Mouse (Mus musculus): Measurements from ENCODE around the gene Itgb3bp. TPM values are rescaled to one million over a fixed set of nuclear protein-coding genes. Genes with fewer than 3 reads are reported as not detected.

Itgb3bp gene
- 1 to 10 TPM; 6.1 to 6.6 TPM for total RNA-seq (2021)

DNA sequence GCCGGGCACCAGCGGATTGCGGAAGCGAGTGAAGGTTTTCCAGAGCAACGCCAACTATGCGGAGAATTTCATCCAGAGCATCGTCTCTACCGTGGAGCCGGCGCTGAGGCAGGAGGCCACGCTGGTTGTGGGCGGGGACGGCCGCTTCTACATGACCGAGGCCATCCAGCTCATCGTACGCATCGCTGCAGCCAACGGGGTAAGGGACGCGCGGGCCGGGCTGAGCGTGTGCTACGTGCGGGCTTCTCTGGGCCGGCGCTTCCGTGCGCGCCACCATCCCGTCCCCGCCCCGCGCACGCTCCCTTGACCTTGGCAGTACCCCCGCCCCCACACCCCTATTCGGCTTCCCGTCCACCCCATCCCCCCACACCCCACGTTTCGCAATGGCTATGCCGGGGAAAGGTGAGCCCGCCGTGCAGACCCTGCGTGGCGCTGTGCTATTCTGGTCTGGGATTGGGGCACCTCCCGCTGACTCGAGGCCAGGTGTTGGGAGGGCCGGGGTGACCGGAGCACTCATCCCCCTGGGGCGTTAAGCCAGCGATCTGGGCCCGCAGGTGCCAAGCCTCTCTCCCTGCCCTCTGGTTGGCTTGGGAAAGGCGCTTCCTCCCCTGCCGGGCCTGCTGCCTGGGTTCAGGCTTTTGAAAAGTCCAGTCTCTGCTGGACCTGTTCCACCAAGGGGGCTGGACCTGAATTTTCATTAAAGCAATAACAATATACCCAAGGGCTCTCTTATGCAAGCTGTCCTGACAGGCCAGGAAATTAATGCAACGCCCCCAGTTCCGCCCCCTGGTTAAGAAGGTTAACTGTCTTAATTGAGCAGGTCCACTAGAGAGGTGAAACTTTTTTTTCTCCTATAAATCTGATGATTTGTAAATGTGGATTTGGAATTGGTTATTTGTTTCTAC is at the start of gene Itgb3bp:
Gene Itgb3bp, minus strand, starts transcription at position 201 of the 905 bp plus-strand sequence.
- peak; percentile 69 for DNase-seq (ENCODE audit: low spot score)
- intact Hi-C loops (cut with DNase I), result no loop called here

DNA sequence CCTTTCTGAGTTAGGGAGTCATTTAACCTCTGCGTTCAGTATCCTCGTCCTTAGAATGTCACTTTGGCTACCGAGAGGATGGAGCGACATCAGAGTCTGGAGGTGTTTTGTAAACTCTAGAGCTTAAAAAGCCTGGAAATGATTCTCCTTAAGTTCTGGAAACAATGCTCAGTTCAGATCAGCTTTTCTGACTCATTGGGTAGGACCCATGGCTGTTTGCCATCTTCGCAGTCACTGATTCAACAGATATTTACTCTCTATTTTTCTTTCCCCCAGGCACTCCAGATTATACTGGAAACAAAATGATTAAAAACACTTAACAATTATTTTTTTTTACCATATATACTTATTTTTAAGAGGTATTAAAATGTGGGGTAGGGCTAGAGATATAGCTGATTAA is 49.7 kb upstream of the Itgb3bp start:
- DNase-seq (ENCODE audit: low spot score), result no peak
- intact Hi-C loops (cut with DNase I), result no loop called here

DNA sequence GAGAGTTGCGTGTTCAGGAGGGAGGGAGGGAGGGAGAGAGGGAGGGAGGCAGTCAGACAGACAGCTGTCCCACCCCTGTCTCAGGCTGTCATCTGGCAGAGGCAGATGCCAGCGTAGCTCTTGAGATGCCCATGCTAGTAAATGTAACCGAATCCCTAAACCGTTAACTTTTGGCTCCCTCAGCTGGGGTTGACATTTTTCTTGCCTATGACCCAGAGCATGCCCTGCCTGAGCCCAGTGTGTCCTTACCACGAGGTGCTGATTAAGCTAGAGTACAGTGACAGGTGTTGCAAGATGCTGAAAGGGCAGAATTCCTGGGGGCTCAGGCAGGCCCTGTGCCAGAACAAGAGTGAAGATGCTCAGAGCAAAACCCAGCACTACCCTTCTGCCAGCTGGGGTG is 44.8 kb upstream of the Itgb3bp start:
- intact Hi-C loops (cut with DNase I), result no loop called here
- DNase-seq (ENCODE audit: low spot score), result no peak

DNA sequence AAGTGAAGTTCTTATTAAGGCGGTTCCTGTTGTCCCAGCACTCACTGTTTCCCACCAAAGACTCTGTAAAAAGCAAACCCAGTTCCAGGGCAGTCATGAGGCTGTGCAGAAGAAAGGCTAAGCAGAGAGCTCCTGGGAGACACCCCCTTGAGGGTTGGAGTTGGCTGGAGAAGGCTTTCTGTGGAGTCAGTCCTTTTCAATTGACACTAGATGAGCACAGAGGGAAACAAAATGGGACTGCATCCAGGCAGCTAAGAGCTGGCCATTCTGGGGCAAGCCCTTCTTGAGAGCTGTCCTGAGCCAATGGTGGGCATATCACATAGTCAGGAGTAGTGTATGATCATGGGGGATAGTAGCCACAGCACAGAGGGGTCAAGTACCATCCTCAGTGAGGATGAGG is 44.3 kb upstream of the Itgb3bp start:
- no peak for DNase-seq (ENCODE audit: low spot score)
- intact Hi-C loops (cut with DNase I), result no loop called here

DNA sequence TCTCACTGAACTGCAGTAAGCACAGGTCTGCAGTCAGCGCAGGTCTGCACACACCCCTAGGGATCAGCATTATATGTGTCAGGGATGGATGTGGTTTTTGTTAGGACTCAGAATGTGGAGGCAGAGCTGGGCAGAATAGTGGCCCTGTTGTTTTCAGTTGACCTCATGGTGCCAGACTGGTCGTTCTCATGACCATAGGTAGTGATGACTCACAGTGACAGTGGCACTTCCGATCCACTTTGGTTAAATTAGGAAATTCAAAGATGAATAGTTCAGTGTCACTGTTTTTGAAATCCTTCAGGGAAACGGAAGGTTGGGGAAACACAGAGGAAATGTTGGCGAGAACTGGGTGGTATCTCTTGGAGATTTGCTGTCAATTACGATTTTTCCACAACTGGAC is 43.3 kb upstream of the Itgb3bp start:
- no peak for DNase-seq (ENCODE audit: low spot score)
- intact Hi-C loops (cut with DNase I), result no loop called here

DNA sequence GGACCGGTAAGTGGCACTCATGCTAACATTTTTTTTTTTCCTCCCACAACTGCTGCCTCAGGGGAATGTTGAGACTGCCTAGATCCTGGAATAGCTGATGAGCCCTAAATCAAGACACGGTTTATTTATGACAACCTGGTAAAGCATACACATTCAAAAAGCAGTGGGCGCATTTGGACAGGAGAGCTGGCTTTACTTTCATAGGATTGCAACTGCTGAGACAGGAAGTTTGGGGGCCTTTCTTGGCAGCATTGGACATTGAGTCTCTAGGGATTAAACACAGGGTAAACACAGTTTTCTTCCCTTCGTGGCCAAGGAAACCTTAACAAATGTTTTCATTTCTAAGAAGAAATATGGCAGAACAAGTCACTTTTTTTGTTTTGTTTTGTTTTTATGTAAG is 40.5 kb upstream of the Itgb3bp start:
- intact Hi-C loops (cut with DNase I), result no loop called here
- no peak for DNase-seq (ENCODE audit: low spot score)

DNA sequence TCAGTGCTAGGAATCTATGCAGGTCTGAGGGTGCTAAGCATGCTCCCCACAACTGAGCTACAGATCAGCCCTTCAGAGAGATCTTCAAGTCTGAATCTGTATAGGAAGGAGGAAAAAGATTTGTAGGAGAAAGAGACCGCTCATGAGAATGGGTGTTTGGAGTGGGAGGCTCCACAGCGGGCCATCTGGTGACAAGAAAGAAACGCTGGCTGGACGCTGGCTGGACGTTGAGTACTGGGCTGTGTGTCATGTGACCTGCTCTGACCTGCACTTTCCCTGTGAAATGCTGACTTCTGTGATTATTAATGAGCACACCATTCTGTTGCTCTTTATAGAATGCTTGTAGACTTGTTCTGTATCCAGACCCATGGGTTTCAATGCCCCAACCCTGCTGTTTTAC is 39.7 kb upstream of the Itgb3bp start:
- intact Hi-C loops (cut with DNase I), result no loop called here
- DNase-seq (ENCODE audit: low spot score), result peak; percentile 36

DNA sequence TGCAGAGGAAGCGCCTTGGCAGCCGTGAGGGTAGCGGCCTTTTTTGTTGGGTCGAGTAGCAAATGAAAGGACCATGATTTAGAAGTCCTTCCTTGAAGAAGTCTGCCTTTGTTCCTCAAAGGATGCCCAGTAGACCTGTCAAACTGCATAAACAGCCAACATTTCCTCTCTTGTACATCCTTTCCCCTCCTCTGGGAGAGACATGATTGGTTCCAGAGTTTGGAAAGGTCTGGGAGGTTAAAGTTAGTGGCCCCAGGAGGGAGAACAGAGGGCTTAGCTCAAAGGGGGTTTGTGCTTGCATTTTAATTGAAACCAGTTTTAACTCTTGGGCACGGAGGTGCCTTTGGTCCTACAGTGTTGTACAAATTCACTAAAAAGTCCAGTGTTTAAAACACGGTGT is 36.9 kb upstream of the Itgb3bp start:
- intact Hi-C loops (cut with DNase I), result no loop called here
- no peak for DNase-seq (ENCODE audit: low spot score)

DNA sequence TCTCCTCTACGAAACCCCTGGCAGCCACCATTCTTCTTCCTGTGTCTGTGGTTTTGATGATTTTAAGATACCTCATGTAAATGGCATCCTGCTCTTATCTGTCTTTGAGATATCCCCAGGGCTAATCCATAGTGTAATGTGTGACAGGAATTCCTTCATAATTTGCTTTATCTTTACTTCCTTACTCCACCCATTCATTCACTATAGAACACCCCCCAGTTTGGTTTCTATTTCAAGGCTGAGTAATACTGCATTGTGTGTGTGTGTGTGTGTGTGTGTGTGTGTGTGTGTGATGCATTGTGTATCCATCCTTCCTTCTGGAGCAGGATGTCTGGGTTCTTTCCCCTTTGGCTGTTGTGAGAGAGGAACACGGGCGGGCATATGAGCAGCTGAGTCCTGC is 29.7 kb upstream of the Itgb3bp start:
- DNase-seq (ENCODE audit: low spot score), result no peak
- intact Hi-C loops (cut with DNase I), result no loop called here

DNA sequence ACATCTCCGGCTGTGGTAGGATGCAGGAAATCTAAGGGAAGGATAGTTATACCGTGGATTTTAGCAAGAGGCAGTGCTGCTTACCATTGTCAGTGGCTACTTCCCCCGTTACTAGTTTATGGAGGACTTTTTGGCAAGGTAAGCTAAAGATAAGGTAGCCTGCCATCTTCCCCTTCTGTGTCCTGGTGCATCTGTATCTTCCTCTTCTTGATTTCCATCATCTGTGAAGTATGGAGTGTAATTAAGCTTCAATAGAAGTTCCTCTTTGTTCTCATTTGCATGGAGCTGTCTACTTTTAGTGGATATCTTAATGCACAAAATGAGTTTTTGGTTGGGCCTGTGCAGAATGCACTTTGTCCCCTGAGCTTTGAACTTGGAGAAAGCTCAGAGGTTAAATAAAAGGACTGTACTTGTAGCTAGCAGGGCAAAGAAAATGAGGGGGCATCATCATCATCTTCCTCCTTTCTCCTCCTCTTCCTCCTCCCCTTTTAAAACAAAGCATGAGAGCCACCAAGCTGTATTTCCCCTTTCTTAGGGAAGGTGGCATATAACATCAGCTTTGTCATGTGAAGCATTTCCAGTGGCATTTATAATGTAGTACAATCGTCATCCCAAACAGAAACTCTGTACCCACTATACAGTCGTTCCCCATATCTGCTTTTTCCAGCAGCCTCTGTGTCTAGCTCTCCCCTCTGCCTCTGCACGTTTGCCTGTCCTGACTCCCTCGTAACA is 28.6 kb upstream of the Itgb3bp start:
- DNase-seq (ENCODE audit: low spot score), result no peak
- intact Hi-C loops (cut with DNase I), result no loop called here

DNA sequence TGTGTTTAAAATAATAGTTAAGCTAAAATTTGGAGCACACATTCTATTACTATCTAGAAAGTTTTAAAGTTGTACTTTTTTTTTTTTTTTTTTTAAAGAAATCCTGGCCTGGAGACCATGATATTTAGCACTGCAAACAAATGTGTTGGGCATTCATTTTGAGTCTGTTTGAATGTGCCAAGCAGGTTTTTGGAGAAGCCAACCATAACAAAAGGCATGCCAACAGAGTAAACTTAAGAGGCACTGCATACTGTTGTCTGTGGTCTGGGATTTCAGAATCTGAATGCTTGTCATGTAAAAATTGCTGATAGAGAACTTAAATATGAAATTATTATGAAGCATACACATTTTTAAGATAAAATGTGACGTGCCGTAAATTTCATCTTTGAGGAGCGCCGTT is 27.6 kb upstream of the Itgb3bp start:
- no peak for DNase-seq (ENCODE audit: low spot score)

DNA sequence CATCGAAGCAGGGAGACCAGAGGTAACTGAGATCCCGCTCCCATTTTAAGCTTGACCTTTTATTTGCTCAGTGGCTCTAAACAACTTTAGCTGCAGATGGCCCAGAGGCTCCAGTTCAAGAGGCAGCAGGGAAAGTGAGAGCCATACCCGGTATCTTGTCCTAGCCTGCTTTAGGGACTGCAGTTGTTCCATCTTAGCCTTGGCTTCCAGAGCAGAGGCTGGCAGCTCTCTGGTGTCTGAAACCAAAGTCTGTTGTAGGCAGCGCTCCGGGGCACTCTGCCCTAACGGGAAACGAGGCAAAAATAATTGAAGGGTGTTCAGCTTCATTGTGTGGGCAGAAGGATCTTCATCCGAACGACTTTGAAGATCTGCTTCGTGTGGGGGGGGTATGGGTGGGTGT is 25.8 kb upstream of the Itgb3bp start:
- no peak for DNase-seq (ENCODE audit: low spot score)
- intact Hi-C loops (cut with DNase I), result no loop called here

More for the DNA sequence above, 27.6 kb upstream of the Itgb3bp start:
- intact Hi-C loops (cut with DNase I), result no loop called here

DNA sequence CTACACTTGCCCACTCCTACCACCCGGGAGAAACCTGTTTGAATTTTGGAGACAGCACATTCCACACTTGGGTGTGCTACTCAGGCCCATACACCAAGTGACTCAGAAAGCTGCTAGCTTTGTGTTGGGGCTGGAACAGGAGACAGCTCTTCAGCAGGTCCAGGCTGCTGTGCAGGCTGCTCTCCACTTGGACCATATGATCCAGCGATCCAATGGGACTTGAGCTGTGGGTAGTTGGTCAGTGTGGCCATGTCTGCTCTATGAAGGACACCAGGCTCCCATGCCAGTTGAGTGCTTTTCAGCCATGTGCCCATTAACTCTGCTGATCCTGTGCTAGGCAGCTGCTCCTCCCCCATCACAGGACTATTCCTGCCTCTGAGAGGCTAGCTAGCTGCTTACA is 24.3 kb upstream of the Itgb3bp start:
- DNase-seq (ENCODE audit: low spot score), result no peak
- intact Hi-C loops (cut with DNase I), result no loop called here

DNA sequence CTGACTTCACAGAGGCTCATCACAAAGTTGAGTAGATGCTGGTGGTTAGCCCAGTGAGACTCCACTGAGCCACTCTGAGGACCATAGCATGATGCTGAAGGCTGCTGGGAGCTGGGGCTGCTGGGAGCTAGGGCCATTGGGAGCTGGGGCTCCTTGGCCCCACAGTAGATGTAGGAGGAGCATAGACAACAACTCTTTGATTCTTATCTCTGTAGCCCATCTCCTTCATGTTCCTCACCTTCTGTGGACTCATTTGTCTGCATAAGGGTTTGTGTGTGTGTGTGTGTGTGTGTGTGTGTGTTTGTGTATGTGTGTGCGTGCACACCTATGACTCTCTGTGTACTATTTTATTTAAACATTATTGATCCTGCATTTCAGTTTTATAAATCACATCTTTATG is 18.3 kb upstream of the Itgb3bp start:
- intact Hi-C loops (cut with DNase I), result loop anchor here (5.0 to 10.0 kb wide), 2 partner anchors 57 to 459 kb away; no protein-coding TSS in a partner anchor
- DNase-seq (ENCODE audit: low spot score), result no peak

DNA sequence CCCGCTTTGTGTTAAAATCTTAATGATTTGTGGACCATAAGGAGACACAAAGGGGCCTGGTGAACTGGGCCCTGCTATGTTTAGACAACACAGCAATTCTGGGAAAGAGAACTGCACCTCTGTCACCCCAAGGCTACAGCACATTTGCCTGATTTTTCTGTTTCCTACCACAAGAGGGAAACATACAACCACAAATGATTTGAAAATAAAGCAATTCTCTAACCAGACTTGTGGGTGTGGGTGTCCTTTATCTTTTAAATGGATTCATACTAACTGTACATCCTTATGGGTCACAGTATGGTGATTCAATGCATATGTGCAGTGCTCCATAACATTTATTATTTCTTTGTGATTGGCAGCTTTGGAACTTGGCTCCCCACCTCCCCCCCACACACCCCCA is 17.6 kb upstream of the Itgb3bp start:
- intact Hi-C loops (cut with DNase I), result loop anchor here (5.0 to 10.0 kb wide), 2 partner anchors 58 to 460 kb away; no protein-coding TSS in a partner anchor
- DNase-seq (ENCODE audit: low spot score), result no peak

DNA sequence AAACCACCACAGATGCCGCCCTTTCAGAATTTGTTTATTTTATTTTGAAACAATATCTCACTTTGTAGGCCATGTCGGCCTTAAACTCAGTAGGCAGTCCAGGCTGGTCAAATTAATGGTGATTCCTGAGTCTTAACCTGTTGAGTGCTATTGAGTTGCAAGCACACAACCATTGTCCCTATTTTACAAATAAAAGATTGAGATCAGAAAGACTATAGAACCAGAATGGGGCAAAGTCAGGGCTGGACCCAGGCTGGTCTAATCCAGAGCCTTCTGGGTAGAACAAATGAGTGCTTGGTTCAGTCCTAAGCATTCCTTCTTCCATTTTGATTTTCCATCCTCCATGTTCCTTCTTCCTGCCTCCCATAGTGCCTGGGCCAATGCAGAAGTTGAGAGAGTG is 16.9 kb upstream of the Itgb3bp start:
- intact Hi-C loops (cut with DNase I), result loop anchor here (5.0 to 10.0 kb wide), 2 partner anchors 58 to 461 kb away; no protein-coding TSS in a partner anchor
- no peak for DNase-seq (ENCODE audit: low spot score)

DNA sequence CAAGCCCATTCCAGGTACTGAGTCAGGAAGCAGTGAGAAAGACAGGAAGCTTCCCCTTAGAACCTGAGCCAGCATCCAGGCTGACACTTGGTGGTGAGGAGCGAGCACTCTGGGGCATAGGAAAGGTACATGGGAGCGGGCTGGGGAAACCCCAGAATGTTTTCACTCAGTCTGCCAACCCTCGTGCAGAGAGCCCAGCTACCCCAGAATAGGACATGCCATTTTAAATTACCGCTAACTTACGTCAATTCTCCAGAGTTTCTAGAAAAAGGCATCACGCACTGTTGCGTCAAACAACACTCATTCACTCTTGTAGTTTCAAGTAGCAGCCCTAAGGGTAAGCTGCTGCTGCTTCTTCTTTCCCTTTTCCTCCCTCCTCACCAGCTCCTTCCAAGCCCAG is 15.4 kb upstream of the Itgb3bp start:
- no peak for DNase-seq (ENCODE audit: low spot score)
- intact Hi-C loops (cut with DNase I), result loop anchor here (5.0 to 10.0 kb wide), 2 partner anchors 60 to 462 kb away; no protein-coding TSS in a partner anchor

DNA sequence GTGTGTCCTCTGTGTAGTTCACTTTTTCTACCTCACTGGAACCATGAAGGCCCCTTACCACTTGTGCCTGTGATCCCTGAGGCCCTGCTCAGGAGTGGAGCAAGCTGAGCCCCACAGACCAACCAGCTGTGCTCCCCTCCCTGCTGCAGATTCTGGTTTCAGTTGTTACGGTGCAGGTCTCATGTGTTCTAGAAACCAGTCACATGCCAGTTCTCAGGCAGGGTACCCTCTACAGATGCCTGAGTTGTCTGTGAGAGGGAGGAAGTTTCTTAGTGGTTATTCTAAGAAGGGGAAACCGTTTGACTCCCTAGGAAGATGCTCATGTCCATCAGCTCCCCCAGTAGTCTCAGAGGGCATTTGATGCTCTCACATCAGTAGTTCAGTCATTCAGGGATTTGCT is 15.0 kb upstream of the Itgb3bp start:
- intact Hi-C loops (cut with DNase I), result loop anchor here (5.0 to 10.0 kb wide), 4 partner anchors 60 to 593 kb away; partner anchors contain the start of gene Ror1
- no peak for DNase-seq (ENCODE audit: low spot score)

DNA sequence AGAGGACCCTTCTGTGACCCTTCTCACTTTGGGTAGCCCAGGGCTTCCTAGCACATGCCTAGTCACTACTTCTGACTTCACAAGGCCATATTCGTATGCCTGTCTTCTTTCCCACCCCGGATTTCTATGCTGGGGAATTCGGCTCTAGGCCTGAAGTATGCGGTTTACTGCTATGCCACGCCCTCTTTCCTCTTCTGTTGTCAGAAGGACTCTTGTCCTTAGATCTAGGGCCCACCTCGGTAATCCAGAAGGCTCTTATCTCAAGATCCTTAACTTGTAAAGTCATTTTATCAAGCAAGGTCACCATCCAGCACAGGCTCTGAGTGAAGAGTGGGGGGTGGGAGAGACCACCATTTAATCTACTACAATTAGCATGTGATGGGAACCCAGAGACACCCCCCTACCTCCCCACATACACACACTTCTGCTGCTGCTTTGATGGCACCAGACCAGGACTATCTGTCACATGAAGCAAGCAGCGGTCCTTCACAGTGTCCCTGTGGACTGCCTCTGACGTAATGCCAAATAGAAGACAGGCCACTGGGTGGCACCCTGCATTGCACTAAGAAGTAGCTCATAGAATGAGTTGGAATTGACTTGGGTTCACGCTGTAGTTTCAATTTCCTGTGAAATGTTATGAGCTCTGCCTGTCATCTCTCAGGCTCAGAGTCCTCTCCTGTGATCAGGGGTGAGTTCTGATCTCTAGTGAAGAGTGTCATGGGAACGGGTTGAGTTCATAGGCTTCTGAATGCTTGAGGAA is 12.2 kb upstream of the Itgb3bp start:
- intact Hi-C loops (cut with DNase I), result loop anchor here (5.0 to 10.0 kb wide), 3 partner anchors 63 to 595 kb away; partner anchors contain the start of gene Ror1
- no peak for DNase-seq (ENCODE audit: low spot score)

Measured in heart, postnatal 25 days (tissue).